Comparison of ENCODE assay signal across 30 mouse cellular contexts in the genomic region with DNA sequence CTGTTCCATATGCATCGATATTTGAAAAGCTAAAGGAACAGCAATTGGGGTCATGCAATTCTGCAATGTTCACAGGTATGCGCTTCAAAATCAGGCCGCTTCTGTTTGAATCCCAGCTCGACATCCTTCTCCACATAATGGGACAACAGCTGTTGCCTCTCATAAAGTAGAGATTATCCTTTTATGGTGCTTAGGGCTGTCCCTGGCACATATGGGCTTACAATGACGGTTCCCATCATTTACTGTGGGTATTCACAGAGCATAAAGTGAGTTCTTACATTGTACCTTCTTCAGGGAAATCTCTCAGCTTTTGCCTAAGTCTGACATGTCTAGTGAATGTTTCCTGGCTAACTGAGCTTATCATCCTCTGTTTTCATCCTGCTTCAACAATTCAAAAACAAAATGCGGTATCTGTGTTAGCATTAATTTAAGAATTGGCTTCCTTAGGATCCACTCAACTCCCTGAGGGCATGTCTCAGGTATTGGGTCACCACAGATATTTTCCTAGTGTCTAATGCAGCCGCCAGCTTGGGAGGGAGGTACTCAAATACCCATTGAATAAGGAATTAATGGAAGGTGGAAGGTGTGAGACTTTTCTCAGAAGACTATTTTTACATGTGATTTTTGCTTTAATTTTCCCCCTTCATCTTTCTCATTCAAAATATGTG.
DNase-seq lines count a peak whose midpoint lies in the region; ATAC-seq lines count a peak whose summit lies in the region.
"Had no signal": no experiment of that assay in that cellular context is flagged by ENCODE, and none has a peak within 500 bp of the region (broad histone marks: within the 10 kb centered on the region; RNA-seq: fewer than 3 reads in every experiment).

No protein-coding gene starts in this region.

- H3K9ac ChIP-seq in hindbrain, embryonic 11.5 days (ENCODE audit: low read depth, low read length): no peak overlapping the region
- H3K9ac ChIP-seq in hindbrain, embryonic 16.5 days (ENCODE audit: low read depth, low read length): no peak overlapping the region
- no peak overlapping the region for H3K9ac ChIP-seq in midbrain, embryonic 14.5 days (replicated peaks; ENCODE audit: low read length)
- H3K9ac ChIP-seq in forebrain, embryonic 11.5 days (ENCODE audit: low read length): no peak overlapping the region
- H3K9ac ChIP-seq in forebrain, embryonic 16.5 days (replicated peaks; ENCODE audit: low read depth, low read length): no peak overlapping the region
- H3K9ac ChIP-seq: intestine, embryonic 15.5 days; limb, embryonic 15.5 days; liver, embryonic 13.5 days had no signal

- H3K36me3 ChIP-seq in hindbrain, embryonic 11.5 days (ENCODE audit: control insufficient read depth, insufficient read depth, low read length): no peaks in the 10 kb centered on the region
- H3K36me3 ChIP-seq in hindbrain, embryonic 16.5 days (ENCODE audit: control insufficient read depth, insufficient read depth, low read length): no peaks in the 10 kb centered on the region
- no peaks in the 10 kb centered on the region for H3K36me3 ChIP-seq in midbrain, embryonic 14.5 days (ENCODE audit: control insufficient read depth, insufficient read depth, low read length)
- no peaks in the 10 kb centered on the region for H3K36me3 ChIP-seq in midbrain, embryonic 10.5 days
- no peaks in the 10 kb centered on the region for H3K36me3 ChIP-seq in forebrain, embryonic 11.5 days (ENCODE audit: control insufficient read depth, insufficient read depth, low read length)
- H3K36me3 ChIP-seq in forebrain, embryonic 16.5 days (ENCODE audit: control insufficient read depth, insufficient read depth): no peaks in the 10 kb centered on the region
- H3K36me3 ChIP-seq: G1E; intestine, embryonic 15.5 days; limb, embryonic 10.5 days; limb, embryonic 15.5 days; liver, embryonic 13.5 days had no signal

- no peak overlapping the region for H3K27ac ChIP-seq in hindbrain, embryonic 11.5 days (ENCODE audit: low read depth, low read length)
- no peak overlapping the region for H3K27ac ChIP-seq in hindbrain, embryonic 16.5 days (ENCODE audit: low read depth, low read length)
- peak overlapping the region; percentile 49; the same call in 1 of the 2 replicates for H3K27ac ChIP-seq in midbrain, embryonic 14.5 days (replicated peaks; ENCODE audit: low read depth, low read length)
- H3K27ac ChIP-seq in midbrain, embryonic 10.5 days (replicated peaks): no peak overlapping the region
- peak overlapping the region; percentile 37; the same call in 1 of the 2 replicates for H3K27ac ChIP-seq in forebrain, embryonic 11.5 days (ENCODE audit: low read depth, low read length)
- H3K27ac ChIP-seq in forebrain, embryonic 16.5 days (ENCODE audit: low read length): peak overlapping the region; percentile 52
- H3K27ac ChIP-seq: hindbrain, postnatal 0 days; intestine, embryonic 15.5 days; layer of hippocampus, adult 2 months; limb, embryonic 10.5 days; limb, embryonic 15.5 days; liver, embryonic 13.5 days had no signal

- ATAC-seq in hindbrain, embryonic 11.5 days (ENCODE audit: low FRiP score): peak; percentile 33; the same call in 1 of the 2 replicates
- ATAC-seq in hindbrain, embryonic 16.5 days: no peak
- ATAC-seq in midbrain, embryonic 14.5 days (ENCODE audit: low FRiP score, low TSS enrichment): no peak
- peak; percentile 54 for ATAC-seq in forebrain, embryonic 11.5 days (replicated peaks; ENCODE audit: low FRiP score)
- peak; percentile 52 for ATAC-seq in forebrain, embryonic 16.5 days
- ATAC-seq: hindbrain, postnatal 0 days; intestine, embryonic 15.5 days; lung, postnatal 0 days; Patski had no signal

- no peaks in the 10 kb centered on the region for H3K9me3 ChIP-seq in hindbrain, embryonic 11.5 days (ENCODE audit: control insufficient read depth, low read length)
- no peaks in the 10 kb centered on the region for H3K9me3 ChIP-seq in hindbrain, embryonic 16.5 days (ENCODE audit: control insufficient read depth, low read length)
- no peaks in the 10 kb centered on the region for H3K9me3 ChIP-seq in midbrain, embryonic 14.5 days (ENCODE audit: control insufficient read depth, low read length)
- no peaks in the 10 kb centered on the region for H3K9me3 ChIP-seq in midbrain, embryonic 10.5 days (replicated peaks)
- H3K9me3 ChIP-seq in forebrain, embryonic 11.5 days (ENCODE audit: control insufficient read depth, low read length): no peaks in the 10 kb centered on the region
- H3K9me3 ChIP-seq in forebrain, embryonic 16.5 days (ENCODE audit: control insufficient read depth, low read length): no peaks in the 10 kb centered on the region
- H3K9me3 ChIP-seq: G1E; intestine, embryonic 15.5 days; limb, embryonic 10.5 days; limb, embryonic 15.5 days; liver, embryonic 13.5 days had no signal

- DNase-seq in hindbrain, embryonic 11.5 days (ENCODE audit: low spot score): no peak
- DNase-seq in midbrain, embryonic 14.5 days: peak; percentile 36
- no peak for DNase-seq in midbrain, embryonic 10.5 days (ENCODE audit: low spot score)
- no peak for DNase-seq in forebrain, embryonic 11.5 days (ENCODE audit: low spot score)
- no peak for DNase-seq in spleen, postnatal 10 days (ENCODE audit: low spot score in 2 of 2)
- no peak for DNase-seq in left cerebral cortex, adult 11 months (ENCODE audit: low spot score)
- DNase-seq: adrenal gland, postnatal 14 days; cerebellum, adult 18-20 months; cerebellum, postnatal 10 days; gastrocnemius, postnatal 14 days; kidney, adult 2 months; kidney, postnatal 36 days; liver, embryonic 13.5 days; lung, adult 18-20 months; lung, postnatal 4 days; right cerebral cortex, postnatal 4 days; thymus, adult 2 months; thymus, postnatal 36 days had no signal

- no peak overlapping the region for H3K4me2 ChIP-seq in hindbrain, embryonic 11.5 days (replicated peaks; ENCODE audit: low read depth, low read length)
- no peak overlapping the region for H3K4me2 ChIP-seq in hindbrain, embryonic 16.5 days (ENCODE audit: low read length)
- no peak overlapping the region for H3K4me2 ChIP-seq in midbrain, embryonic 14.5 days (ENCODE audit: low read length)
- no peak overlapping the region for H3K4me2 ChIP-seq in forebrain, embryonic 11.5 days (ENCODE audit: low read depth, low read length, severe bottlenecking)
- H3K4me2 ChIP-seq in forebrain, embryonic 16.5 days (ENCODE audit: low read length): no peak overlapping the region
- H3K4me2 ChIP-seq: intestine, embryonic 15.5 days; limb, embryonic 15.5 days; liver, embryonic 13.5 days had no signal

- WGBS in hindbrain, embryonic 11.5 days: 78% methylated on average over 7 of the region's 7 CpGs
- WGBS in hindbrain, embryonic 16.5 days: 55% methylated on average over 7 of the region's 7 CpGs
- 45% methylated on average over 7 of the region's 7 CpGs for WGBS in midbrain, embryonic 14.5 days
- 84% methylated on average over 7 of the region's 7 CpGs for WGBS in midbrain, embryonic 10.5 days
- WGBS in forebrain, embryonic 11.5 days: 66% methylated on average over 7 of the region's 7 CpGs
- 31% methylated on average over 7 of the region's 7 CpGs for WGBS in forebrain, embryonic 16.5 days

- no peaks in the 10 kb centered on the region for H3K27me3 ChIP-seq in hindbrain, embryonic 11.5 days (ENCODE audit: control insufficient read depth, insufficient read depth, low read length)
- no peaks in the 10 kb centered on the region for H3K27me3 ChIP-seq in hindbrain, embryonic 16.5 days (replicated peaks; ENCODE audit: control insufficient read depth, insufficient read depth, low read length)
- no peaks in the 10 kb centered on the region for H3K27me3 ChIP-seq in midbrain, embryonic 14.5 days (ENCODE audit: control insufficient read depth, insufficient read depth, low read length)
- no peaks in the 10 kb centered on the region for H3K27me3 ChIP-seq in midbrain, embryonic 10.5 days (ENCODE audit: low read depth, poor library complexity, severe bottlenecking)
- no peaks in the 10 kb centered on the region for H3K27me3 ChIP-seq in forebrain, embryonic 11.5 days (ENCODE audit: control insufficient read depth, insufficient read depth, low read length)
- no peaks in the 10 kb centered on the region for H3K27me3 ChIP-seq in forebrain, embryonic 16.5 days (replicated peaks; ENCODE audit: control insufficient read depth, insufficient read depth, low read length)
- H3K27me3 ChIP-seq: intestine, embryonic 15.5 days; limb, embryonic 15.5 days; liver, embryonic 13.5 days; megakaryocyte, embryonic 14.5 days; Patski had no signal

- H3K4me1 ChIP-seq in hindbrain, embryonic 11.5 days (replicated peaks; ENCODE audit: control insufficient read depth, insufficient read depth, low read length): no peaks in the 10 kb centered on the region
- H3K4me1 ChIP-seq in hindbrain, embryonic 16.5 days (ENCODE audit: control insufficient read depth, insufficient read depth, low read depth, low read length): no peaks in the 10 kb centered on the region; the same call in 1 of the 2 replicates
- H3K4me1 ChIP-seq in midbrain, embryonic 14.5 days (ENCODE audit: control insufficient read depth, insufficient read depth, low read length): peaks cover 13% of the 10 kb centered on the region
- peaks cover 21% of the 10 kb centered on the region for H3K4me1 ChIP-seq in midbrain, embryonic 10.5 days
- peaks cover 5% of the 10 kb centered on the region; the same call in 1 of the 2 replicates for H3K4me1 ChIP-seq in forebrain, embryonic 11.5 days (replicated peaks; ENCODE audit: control insufficient read depth, insufficient read depth, low read length)
- peaks cover 12% of the 10 kb centered on the region for H3K4me1 ChIP-seq in forebrain, embryonic 16.5 days (replicated peaks; ENCODE audit: control insufficient read depth, insufficient read depth, low read length)
- H3K4me1 ChIP-seq: intestine, embryonic 15.5 days; limb, embryonic 10.5 days; limb, embryonic 15.5 days; liver, embryonic 13.5 days; megakaryocyte, embryonic 14.5 days had no signal

- H3K4me3 ChIP-seq in hindbrain, embryonic 11.5 days (ENCODE audit: low read depth, low read length): no peak overlapping the region
- no peak overlapping the region for H3K4me3 ChIP-seq in hindbrain, embryonic 16.5 days (ENCODE audit: low read length)
- no peak overlapping the region for H3K4me3 ChIP-seq in midbrain, embryonic 14.5 days (replicated peaks; ENCODE audit: low read depth, low read length)
- no peak overlapping the region for H3K4me3 ChIP-seq in midbrain, embryonic 10.5 days
- H3K4me3 ChIP-seq in forebrain, embryonic 11.5 days (ENCODE audit: low read depth, low read length): no peak overlapping the region
- no peak overlapping the region for H3K4me3 ChIP-seq in forebrain, embryonic 16.5 days (replicated peaks; ENCODE audit: low read length)
- H3K4me3 ChIP-seq: erythroblast, embryonic 14.5 days; intestine, embryonic 15.5 days; layer of hippocampus, adult 2 months; limb, embryonic 10.5 days; limb, embryonic 15.5 days; liver, embryonic 13.5 days; megakaryocyte, embryonic 14.5 days had no signal

Comparison
In these comparisons a context has a peak if more than half of its experiments do, and no peak if none do; other contexts are left out.
1. ATAC-seq: peak in hindbrain, embryonic 11.5 days (single experiment), forebrain, embryonic 11.5 days (single experiment) and forebrain, embryonic 16.5 days (single experiment); none in hindbrain, embryonic 16.5 days (single experiment) and midbrain, embryonic 14.5 days (single experiment).
2. H3K27ac ChIP-seq: peak in midbrain, embryonic 14.5 days (single experiment), forebrain, embryonic 11.5 days (single experiment) and forebrain, embryonic 16.5 days (single experiment); none in hindbrain, embryonic 11.5 days (single experiment), hindbrain, embryonic 16.5 days (single experiment) and midbrain, embryonic 10.5 days (single experiment).